Mouse (Mus musculus): ENCODE measurements around the gene Fundc1. TPM values are rescaled to one million over a fixed set of nuclear protein-coding genes. Genes with fewer than 3 reads are reported as not detected.
A peak's percentile ranks its signal among the peaks of the same experiment; 100 is the strongest.
"Not testable (repeated sequence)": the region's sequence is repeated elsewhere in the genome, so short reads cannot be mapped to it uniquely, and the experiment has no call there.

Gene Fundc1
- 62.5 and 63.3 TPM in 2 replicates for polyA plus RNA-seq (2015; fragmentation: Nextera tagmentation; extraction: Ambion mirVana)

DNA sequence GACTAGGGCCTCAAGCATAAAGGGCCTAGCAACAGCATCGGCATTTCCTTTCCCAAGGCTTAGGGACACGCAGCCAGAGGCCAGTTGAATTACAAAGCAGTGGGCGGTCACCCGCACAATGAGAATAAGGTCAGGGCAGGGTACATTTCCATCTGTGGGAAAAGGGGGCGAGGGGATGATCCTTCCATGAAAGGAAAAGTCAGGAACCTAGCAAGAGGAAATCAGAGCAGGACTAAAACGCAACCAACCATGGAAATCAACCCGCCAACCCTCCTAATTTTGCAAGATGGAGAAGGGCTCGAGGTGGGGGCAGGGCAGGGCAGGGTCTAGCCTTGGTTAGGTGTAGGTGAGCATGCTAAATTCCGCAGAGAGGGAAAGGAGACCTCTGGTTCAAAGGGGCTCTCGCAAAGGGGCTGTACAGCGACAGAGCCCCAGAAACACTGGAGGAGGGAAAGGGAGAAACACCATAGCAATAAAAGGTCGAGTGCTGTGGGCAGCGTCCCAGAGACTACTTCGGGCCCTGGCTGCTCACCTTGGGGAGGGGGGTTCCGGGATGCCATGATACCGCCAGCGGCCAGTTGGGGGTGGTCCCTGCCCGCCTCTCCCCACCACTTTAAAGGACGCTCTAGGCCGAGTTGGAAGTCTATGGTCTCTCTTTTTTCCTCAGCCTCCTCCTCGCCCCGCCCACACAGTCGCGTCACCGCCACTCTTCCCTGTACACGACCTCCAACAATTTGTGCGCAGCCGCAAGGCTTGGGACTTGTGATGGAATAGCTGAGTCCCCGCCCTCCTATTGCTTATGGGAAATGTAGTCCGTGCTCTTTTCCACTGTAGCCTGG is at the start of gene Fundc1:
Gene Fundc1, minus strand, starts transcription at position 705 of the 839 bp plus-strand sequence.
- no peaks in the 10 kb centered on the region for H3K9me3 ChIP-seq
- peak; percentile 97 for ATAC-seq (ENCODE audit: insufficient number of reproducible peaks, low FRiP score, low TSS enrichment, low read depth)
- no peaks in the 10 kb centered on the region for H3K36me3 ChIP-seq
- H3K27me3 ChIP-seq: no peaks in the 10 kb centered on the region
- H3K9ac ChIP-seq: peak within 1 kb of the TSS; percentile 40
- 9% methylated on average over 30 of the region's 30 CpGs for WGBS
- H3K4me3 ChIP-seq: peak within 1 kb of the TSS; percentile 51
- peak within 1 kb of the TSS; percentile 86 for H3K27ac ChIP-seq
- H3K4me1 ChIP-seq: no peaks in the 10 kb centered on the region
- peak within 1 kb of the TSS; percentile 40 for H3K4me2 ChIP-seq

DNA sequence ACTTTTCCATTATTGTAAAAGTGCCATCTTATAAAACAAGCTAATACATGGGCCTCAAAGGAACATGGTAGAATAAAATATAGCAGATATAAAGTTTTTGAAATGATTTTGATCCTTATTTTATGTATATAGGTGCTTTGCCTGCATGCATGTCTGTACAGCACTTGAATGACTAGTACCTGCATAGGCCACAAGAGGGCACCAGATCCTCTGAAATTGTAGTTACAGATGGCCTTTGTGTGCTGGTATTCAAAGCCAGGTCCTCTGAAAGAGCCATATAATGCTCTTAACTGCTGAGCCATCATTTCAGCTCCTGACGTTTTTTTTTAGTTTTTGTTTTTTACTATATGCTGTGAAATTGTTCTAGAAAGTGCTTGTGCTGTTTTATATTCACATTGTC is 39.1 kb upstream of the Fundc1 start:
- Histone ChIP-seq H3K4me3 (no peak overlapping the region), H3K4me2 (no peak overlapping the region), H3K9ac (no peak overlapping the region), H3K27ac (no peak overlapping the region), H3K9me3 (no peaks in the 10 kb centered on the region), H3K36me3 (no peaks in the 10 kb centered on the region), H3K27me3 (no peaks in the 10 kb centered on the region), H3K4me1 (no peaks in the 10 kb centered on the region)
- 66% methylated on average over 1 of the region's 1 CpGs for WGBS
- no peak for ATAC-seq (ENCODE audit: insufficient number of reproducible peaks, low FRiP score, low TSS enrichment, low read depth)

DNA sequence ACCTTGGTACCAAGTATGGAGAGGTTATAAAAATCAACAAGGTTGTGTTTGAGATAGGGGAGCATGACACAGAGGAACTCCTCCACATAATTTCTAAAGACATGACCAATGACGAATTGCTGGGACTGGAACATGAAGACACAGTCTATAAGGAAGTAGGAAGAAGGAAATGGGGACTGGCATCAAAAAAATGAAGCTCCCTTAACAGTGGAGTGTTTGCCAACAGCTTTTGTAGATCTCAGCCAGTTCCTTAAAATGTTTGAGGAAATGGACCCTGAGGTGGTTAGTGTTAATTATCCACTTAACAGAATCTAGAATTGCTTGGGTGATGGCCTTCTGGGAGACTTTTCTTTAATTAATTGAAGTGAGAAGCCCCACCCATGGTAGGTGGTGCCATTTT is 36.6 kb upstream of the Fundc1 start:
- no peaks in the 10 kb centered on the region for H3K9me3 ChIP-seq
- H3K4me1 ChIP-seq: no peaks in the 10 kb centered on the region
- WGBS: 79% methylated on average over 1 of the region's 1 CpGs

DNA sequence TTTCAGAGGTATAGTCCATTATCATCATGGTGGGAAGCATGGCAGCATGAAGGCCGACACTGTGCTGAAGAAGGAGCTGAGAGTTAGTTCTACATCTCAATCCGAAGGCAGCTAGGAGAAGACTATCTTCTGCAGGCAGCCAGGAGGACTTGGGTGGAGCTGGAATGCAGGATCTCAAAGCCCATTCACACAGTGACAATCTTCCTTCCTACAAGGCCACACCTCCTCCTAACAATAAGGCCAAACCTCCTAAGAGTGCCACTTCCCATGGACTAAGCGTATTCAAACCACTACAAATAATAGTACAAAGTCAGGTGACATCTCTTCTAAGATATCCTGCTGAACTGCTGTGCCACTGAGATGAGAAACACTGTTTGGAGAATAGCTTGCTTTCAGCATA is 35.5 kb upstream of the Fundc1 start:
- H3K4me2 ChIP-seq: no peak overlapping the region
- H3K4me3 ChIP-seq: no peak overlapping the region
- H3K9ac ChIP-seq: no peak overlapping the region
- no peaks in the 10 kb centered on the region for H3K9me3 ChIP-seq
- H3K27me3 ChIP-seq: no peaks in the 10 kb centered on the region
- H3K27ac ChIP-seq: no peak overlapping the region
- H3K36me3 ChIP-seq: no peaks in the 10 kb centered on the region
- no peak for ATAC-seq (ENCODE audit: insufficient number of reproducible peaks, low FRiP score, low TSS enrichment, low read depth)
- no peaks in the 10 kb centered on the region for H3K4me1 ChIP-seq
- WGBS: 75% methylated on average over 3 of the region's 3 CpGs

More for the DNA sequence above, 36.6 kb upstream of the Fundc1 start:
- Histone ChIP-seq H3K36me3 (no peaks in the 10 kb centered on the region), H3K27ac (no peak overlapping the region), H3K27me3 (no peaks in the 10 kb centered on the region), H3K4me2 (no peak overlapping the region), H3K4me3 (no peak overlapping the region), H3K9ac (no peak overlapping the region)
- no peak for ATAC-seq (ENCODE audit: insufficient number of reproducible peaks, low FRiP score, low TSS enrichment, low read depth)

DNA sequence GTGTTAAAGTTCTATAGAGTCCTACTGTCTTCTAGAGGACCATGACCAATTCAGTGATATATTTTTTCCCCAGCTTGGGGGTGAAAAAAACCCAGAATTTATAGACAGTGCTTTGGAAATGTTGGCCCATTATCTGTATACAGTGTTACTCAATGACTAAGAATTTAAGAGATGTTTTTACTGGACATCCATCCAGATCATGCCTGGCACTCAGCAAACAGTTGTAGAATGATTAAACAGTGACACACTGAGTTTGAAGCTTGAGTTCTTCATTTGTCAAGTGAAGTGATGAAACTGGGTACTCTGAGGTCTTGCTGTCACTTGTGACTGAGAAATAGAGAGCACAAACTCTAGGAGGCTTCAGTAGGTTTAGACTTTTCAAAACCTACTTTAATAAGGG is 21.2 kb upstream of the Fundc1 start:
- Histone ChIP-seq H3K9ac (no peak overlapping the region), H3K27me3 (no peaks in the 10 kb centered on the region), H3K4me1 (no peaks in the 10 kb centered on the region), H3K9me3 (no peaks in the 10 kb centered on the region), H3K27ac (no peak overlapping the region), H3K4me3 (no peak overlapping the region), H3K4me2 (no peak overlapping the region), H3K36me3 (no peaks in the 10 kb centered on the region)
- ATAC-seq (ENCODE audit: insufficient number of reproducible peaks, low FRiP score, low TSS enrichment, low read depth): no peak

GRCm38 (mm10) chrX:17590745-17591144 is 18.6 kb upstream of the Fundc1 start:
- no peak overlapping the region for H3K4me3 ChIP-seq
- no peak overlapping the region for H3K4me2 ChIP-seq
- WGBS: 14% methylated on average over 1 of the region's 1 CpGs
- no peak for ATAC-seq (ENCODE audit: insufficient number of reproducible peaks, low FRiP score, low TSS enrichment, low read depth)
- H3K4me1 ChIP-seq: no peaks in the 10 kb centered on the region
- no peaks in the 10 kb centered on the region for H3K9me3 ChIP-seq
- H3K27me3 ChIP-seq: no peaks in the 10 kb centered on the region
- no peaks in the 10 kb centered on the region for H3K36me3 ChIP-seq
- H3K9ac ChIP-seq: no peak overlapping the region
- no peak overlapping the region for H3K27ac ChIP-seq

DNA sequence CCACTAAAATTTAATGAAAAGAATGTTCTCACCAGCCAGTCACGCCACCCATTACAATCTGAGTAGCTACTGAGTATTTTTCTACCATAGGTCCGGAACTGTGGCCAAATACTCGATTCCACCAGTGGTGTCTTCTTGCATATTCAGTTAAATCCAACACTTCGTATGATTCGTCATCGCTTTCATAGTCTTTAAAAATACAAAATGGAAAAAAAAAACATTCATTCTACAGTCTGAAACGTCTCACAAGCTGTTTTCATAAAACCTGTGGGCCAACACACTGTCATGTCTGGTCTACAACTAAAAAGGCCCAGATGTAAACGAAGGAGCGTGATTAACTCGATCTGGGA is 879 bp downstream of the Fundc1 start:
- no peaks in the 10 kb centered on the region for H3K9me3 ChIP-seq
- no peak for ATAC-seq (ENCODE audit: insufficient number of reproducible peaks, low FRiP score, low TSS enrichment, low read depth)
- H3K9ac ChIP-seq: no peak overlapping the region; the same call in 1 of the 2 replicates
- H3K36me3 ChIP-seq: no peaks in the 10 kb centered on the region
- H3K27me3 ChIP-seq: no peaks in the 10 kb centered on the region
- peak overlapping the region; percentile 51 for H3K4me3 ChIP-seq
- WGBS: 34% methylated on average over 10 of the region's 10 CpGs
- H3K27ac ChIP-seq: peak overlapping the region; percentile 86
- H3K4me1 ChIP-seq: no peaks in the 10 kb centered on the region
- peak overlapping the region; percentile 40 for H3K4me2 ChIP-seq

DNA sequence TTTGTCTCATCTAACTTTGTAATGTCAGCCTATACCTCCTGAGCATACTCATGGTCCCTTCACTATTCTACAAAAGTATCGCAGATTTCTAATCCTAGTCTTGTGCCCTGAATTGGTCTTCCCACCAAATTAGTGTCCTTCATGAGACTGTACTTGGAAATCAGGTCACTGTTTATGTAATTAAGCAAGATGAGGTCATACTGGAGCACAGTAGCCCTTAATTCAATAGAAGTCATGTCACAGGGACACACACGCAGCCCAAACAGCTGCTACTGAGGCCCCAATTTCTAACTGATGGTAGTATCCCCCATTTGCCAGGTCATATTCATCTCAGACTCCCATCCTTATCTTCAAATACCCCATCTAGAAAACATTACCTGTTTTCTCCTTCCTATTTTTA is 3.5 kb downstream of the Fundc1 start:
- no peak overlapping the region for H3K9ac ChIP-seq
- no peaks in the 10 kb centered on the region for H3K27me3 ChIP-seq
- H3K4me3 ChIP-seq: no peak overlapping the region
- H3K4me2 ChIP-seq: no peak overlapping the region
- no peak overlapping the region for H3K27ac ChIP-seq
- WGBS: 88% methylated on average over 2 of the region's 2 CpGs
- H3K9me3 ChIP-seq: no peaks in the 10 kb centered on the region
- H3K36me3 ChIP-seq: no peaks in the 10 kb centered on the region
- ATAC-seq (ENCODE audit: insufficient number of reproducible peaks, low FRiP score, low TSS enrichment, low read depth): no peak
- no peaks in the 10 kb centered on the region for H3K4me1 ChIP-seq

DNA sequence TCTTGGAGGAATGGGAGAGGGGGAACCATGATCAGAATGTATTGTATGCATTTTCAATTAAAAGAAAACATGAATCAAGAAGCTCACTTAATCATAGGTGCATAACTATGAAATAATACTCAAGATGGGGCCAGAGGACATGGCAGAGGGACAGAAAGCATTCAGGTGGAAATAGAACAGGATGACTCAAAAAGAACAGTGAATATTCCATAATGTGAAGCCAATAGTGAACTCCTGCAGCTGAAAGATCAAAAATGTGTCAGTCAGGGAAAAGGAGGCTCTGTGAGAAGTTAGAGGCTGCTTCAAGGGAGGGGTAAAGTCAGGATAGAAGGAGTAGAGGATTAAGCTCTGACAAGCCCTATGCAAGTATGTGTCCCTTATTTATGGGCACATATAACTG is 6.4 kb downstream of the Fundc1 start:
- Histone ChIP-seq H3K27me3 (no peaks in the 10 kb centered on the region), H3K9me3 (no peaks in the 10 kb centered on the region), H3K27ac (no peak overlapping the region), H3K36me3 (no peaks in the 10 kb centered on the region), H3K4me3 (no peak overlapping the region), H3K9ac (no peak overlapping the region), H3K4me1 (no peaks in the 10 kb centered on the region), H3K4me2 (no peak overlapping the region)
- ATAC-seq (ENCODE audit: insufficient number of reproducible peaks, low FRiP score, low TSS enrichment, low read depth): no peak

DNA sequence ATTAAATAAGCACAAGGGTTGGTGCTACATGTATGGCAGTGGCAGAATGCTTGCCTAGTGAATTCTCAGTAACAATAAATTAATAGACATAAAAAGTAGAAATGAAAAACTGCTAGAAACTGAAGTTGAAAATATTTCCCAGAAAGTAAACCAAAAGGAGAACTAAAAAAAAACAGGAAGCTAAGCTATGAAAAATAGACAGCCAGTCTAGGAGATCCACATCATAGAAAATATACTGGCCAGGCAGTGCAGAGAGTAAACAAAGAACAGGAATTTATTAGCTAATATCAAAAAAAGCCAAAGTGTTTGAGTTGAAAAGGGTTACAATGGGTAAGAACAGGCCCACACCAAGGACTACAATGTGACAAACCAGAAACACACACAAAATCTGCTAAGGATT is 7.4 kb downstream of the Fundc1 start:
- no peaks in the 10 kb centered on the region for H3K27me3 ChIP-seq
- no peak overlapping the region for H3K9ac ChIP-seq
- H3K9me3 ChIP-seq: no peaks in the 10 kb centered on the region
- H3K4me1 ChIP-seq: no peaks in the 10 kb centered on the region
- no peak for ATAC-seq (ENCODE audit: insufficient number of reproducible peaks, low FRiP score, low TSS enrichment, low read depth)
- H3K27ac ChIP-seq: no peak overlapping the region
- no peaks in the 10 kb centered on the region for H3K36me3 ChIP-seq
- no peak overlapping the region for H3K4me2 ChIP-seq
- no peak overlapping the region for H3K4me3 ChIP-seq

GRCm38 (mm10) chrX:17558746-17559145 is 13.4 kb downstream of the Fundc1 start:
- Histone ChIP-seq H3K27ac (no peak overlapping the region), H3K4me3 (no peak overlapping the region), H3K36me3 (no peaks in the 10 kb centered on the region), H3K4me2 (no peak overlapping the region), H3K9me3 (no peaks in the 10 kb centered on the region), H3K9ac (no peak overlapping the region), H3K27me3 (no peaks in the 10 kb centered on the region), H3K4me1 (no peaks in the 10 kb centered on the region)
- WGBS: 67% methylated on average over 4 of the region's 4 CpGs
- no peak for ATAC-seq (ENCODE audit: insufficient number of reproducible peaks, low FRiP score, low TSS enrichment, low read depth)

DNA sequence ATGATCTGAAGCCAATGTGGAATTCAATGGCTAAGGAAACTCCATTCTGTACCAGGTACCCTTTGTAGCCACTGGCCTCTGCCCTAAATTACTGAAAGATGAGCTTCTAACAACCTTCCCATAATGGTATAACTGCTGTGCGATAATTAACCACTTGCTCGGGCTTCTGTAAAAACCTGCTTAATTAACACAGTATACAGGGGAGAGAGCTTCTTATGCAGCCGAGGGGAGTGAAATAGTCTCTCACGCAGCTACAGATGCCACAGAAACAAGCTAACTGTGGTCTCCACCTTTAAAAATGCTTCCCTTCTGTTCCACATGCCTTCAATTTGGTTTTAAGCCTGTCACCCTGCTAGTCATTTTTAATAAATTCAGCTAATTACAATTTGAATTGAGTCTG is 17.6 kb downstream of the Fundc1 start:
- H3K27me3 ChIP-seq: no peaks in the 10 kb centered on the region
- ATAC-seq (ENCODE audit: insufficient number of reproducible peaks, low FRiP score, low TSS enrichment, low read depth): no peak
- no peak overlapping the region for H3K9ac ChIP-seq
- no peak overlapping the region for H3K4me3 ChIP-seq
- H3K4me1 ChIP-seq: no peaks in the 10 kb centered on the region
- H3K27ac ChIP-seq: no peak overlapping the region
- H3K9me3 ChIP-seq: no peaks in the 10 kb centered on the region
- H3K36me3 ChIP-seq: no peaks in the 10 kb centered on the region
- H3K4me2 ChIP-seq: no peak overlapping the region
- whole genome bisulfite sequencing: 56% methylated on average over 4 of the region's 4 CpGs

DNA sequence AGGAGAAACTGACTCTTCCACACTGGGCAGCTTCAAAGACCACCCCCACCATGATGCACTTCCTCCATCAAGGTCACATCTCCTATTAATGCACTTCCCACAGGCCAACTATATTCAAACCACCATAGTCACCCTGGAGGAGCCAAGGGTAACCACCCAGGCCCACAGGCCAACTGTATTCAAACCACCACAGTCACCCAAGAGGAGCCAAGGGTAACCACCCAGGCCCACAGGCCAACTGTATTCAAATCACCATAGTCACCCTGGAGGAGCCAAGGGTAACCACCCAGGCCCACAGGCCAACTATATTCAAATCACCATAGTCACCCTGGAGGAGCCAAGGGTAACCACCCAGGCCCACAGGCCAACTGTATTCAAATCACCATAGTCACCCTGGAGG is 20.5 kb downstream of the Fundc1 start:
- not testable (repeated sequence) for H3K4me1 ChIP-seq; H3K27me3 ChIP-seq; H3K9me3 ChIP-seq; H3K4me2 ChIP-seq; H3K9ac ChIP-seq; H3K27ac ChIP-seq; H3K36me3 ChIP-seq; H3K4me3 ChIP-seq; ATAC-seq (ENCODE audit: insufficient number of reproducible peaks, low FRiP score, low TSS enrichment, low read depth)

All from limb, embryonic 15.5 days (tissue).